Mouse (Mus musculus): ENCODE results near the gene Tango6.

- TF ChIP-seq CTCF (IDR thresholded peaks at IDR 0.05; ENCODE audit: insufficient read depth, low read depth, low read length) = no peak
- no peak for TF ChIP-seq POLR2A (IDR thresholded peaks at IDR 0.05; ENCODE audit: insufficient read depth, low read depth, low read length)
Measured at GRCm38 (mm10) chr8:106829526-106830045, 146.7 kb downstream of the Tango6 start.

Data from olfactory bulb, adult 2 months (tissue).